Mouse (Mus musculus) gastrocnemius, postnatal 25 days (tissue): ENCODE results near the gene Olfr1377. TPM values are rescaled to one million over a fixed set of nuclear protein-coding genes. Genes with fewer than 3 reads are reported as not detected.
"Not testable (repeated sequence)": the region's sequence is repeated elsewhere in the genome, so short reads cannot be mapped to it uniquely, and the experiment has no call there.

Source experiments
- DNase-seq: peaks from one replicate; pipeline ENCODE4 v3.0.0; 2022
- long read RNA-seq, 2 experiments: library from polyadenylated mRNA; stranded (forward); transcript quantifications; one replicate each; pipeline ENCODE4 v2.0.0; 2021
- total RNA-seq, 2 experiments: library from RNA; stranded (reverse); gene quantifications; 1 replicate in 1 of 2; 2 replicates in 1 of 2; pipeline ENCODE4 v1.2.3; 2021

Gene Olfr1377
- total RNA-seq: not detected
- long read RNA-seq, experiment 1: 0 reads
- long read RNA-seq, experiment 2: 0 reads

- no peak for DNase-seq
These were observed at the start of gene Olfr1377 for GRCm38 (mm10) chr11:50981667-50982066. Gene Olfr1377 (plus strand): TSS chr11:50981967.

GRCm38 (mm10) chr11:50932040-50932439 lies 49.7 kb upstream of the Olfr1377 start:
- no peak for DNase-seq

- DNase-seq: no peak
These were observed 43.3 kb upstream of the Olfr1377 start for GRCm38 (mm10) chr11:50938435-50938834.

GRCm38 (mm10) chr11:50939621-50940366 lies 42.0 kb upstream of the Olfr1377 start:
- DNase-seq: no peak

GRCm38 (mm10) chr11:50942386-50942785 lies 39.4 kb upstream of the Olfr1377 start:
- DNase-seq: no peak

GRCm38 (mm10) chr11:50943506-50943905 lies 38.3 kb upstream of the Olfr1377 start, which contains the start of gene 4933414I15Rik:
Gene 4933414I15Rik (minus strand): TSS chr11:50943765.
- DNase-seq: no peak

GRCm38 (mm10) chr11:50952290-50952689 lies 29.5 kb upstream of the Olfr1377 start:
- no peak for DNase-seq

GRCm38 (mm10) chr11:50953665-50954064 lies 28.1 kb upstream of the Olfr1377 start, which contains the start of gene Prop1:
Gene Prop1 (minus strand): TSS chr11:50953765.
- DNase-seq: no peak

GRCm38 (mm10) chr11:50964886-50965285 lies 16.9 kb upstream of the Olfr1377 start:
- no peak for DNase-seq

GRCm38 (mm10) chr11:50966230-50966629 lies 15.5 kb upstream of the Olfr1377 start, which contains the start of gene Olfr1378:
Gene Olfr1378 (plus strand): TSS chr11:50966530.
- no peak for DNase-seq

- no peak for DNase-seq
These were observed 4.6 kb upstream of the Olfr1377 start for GRCm38 (mm10) chr11:50977216-50977615.

- DNase-seq: no peak
These were observed 21.5 kb downstream of the Olfr1377 start, which contains the start of gene Olfr51 for GRCm38 (mm10) chr11:51003296-51003695. Gene Olfr51 (plus strand): TSS chr11:51003596.

GRCm38 (mm10) chr11:51011821-51012220 lies 30.1 kb downstream of the Olfr1377 start:
- DNase-seq: no peak

GRCm38 (mm10) chr11:51013936-51014335 lies 32.2 kb downstream of the Olfr1377 start, which contains the start of gene Olfr54:
Gene Olfr54 (plus strand): TSS chr11:51014236.
- no peak for DNase-seq

GRCm38 (mm10) chr11:51016341-51016740 lies 34.6 kb downstream of the Olfr1377 start:
- DNase-seq: no peak

GRCm38 (mm10) chr11:51026811-51027210 lies 45.0 kb downstream of the Olfr1377 start:
- not testable (repeated sequence) for DNase-seq

- DNase-seq: not testable (repeated sequence)
These were observed 47.6 kb downstream of the Olfr1377 start for GRCm38 (mm10) chr11:51029381-51029780.

GRCm38 (mm10) chr11:51030225-51030624 lies 48.5 kb downstream of the Olfr1377 start:
- DNase-seq: no peak

GRCm38 (mm10) chr11:51032851-51033250 lies 51.1 kb downstream of the Olfr1377 start:
- no peak for DNase-seq

- DNase-seq: not testable (repeated sequence)
These were observed 52.4 kb downstream of the Olfr1377 start for GRCm38 (mm10) chr11:51034141-51034540.

GRCm38 (mm10) chr11:51035951-51036350 lies 54.2 kb downstream of the Olfr1377 start:
- DNase-seq: no peak
